Mouse (Mus musculus) hindbrain, embryonic 11.5 days (tissue): ENCODE results near the gene Spata17. TPM values are rescaled to one million over a fixed set of nuclear protein-coding genes. Genes with fewer than 3 reads are reported as not detected.

Source experiments
- ATAC-seq: fragments of 200-750 bp; cut with Nextera tagmentation; 2 replicates; pipeline ENCODE4 v1.8.0; 2017; ENCODE audit warnings: mild to moderate bottlenecking, moderate TSS enrichment, moderate library complexity; ENCODE audit not compliant: low FRiP score
- DNase-seq: peaks from one replicate; pipeline ENCODE4 v3.0.0-alpha.2; 2015; ENCODE audit warnings: low spot score
- H3K27ac ChIP-seq: fragments of 300-500 bp; sonication (generic); 2 replicates; pipeline ENCODE4 v1.5.1; 2014; ENCODE audit warnings: mild to moderate bottlenecking, low read depth, low read length
- H3K27me3 ChIP-seq: fragments of 300-500 bp; sonication (generic); 2 replicates; pipeline ENCODE4 v1.6.1; 2014; ENCODE audit warnings: mild to moderate bottlenecking, low read length, moderate library complexity, mixed read lengths; ENCODE audit not compliant: control insufficient read depth, insufficient read depth
- H3K36me3 ChIP-seq: fragments of 300-500 bp; sonication (generic); 2 replicates; pipeline ENCODE4 v1.6.1; 2014; ENCODE audit warnings: mild to moderate bottlenecking, low read length, moderate library complexity, mixed read lengths; ENCODE audit not compliant: control insufficient read depth, insufficient read depth
- H3K4me1 ChIP-seq: fragments of 300-500 bp; sonication (generic); replicated peaks from 2 replicates; pipeline ENCODE4 v1.6.1; 2014; ENCODE audit warnings: low read length, mixed read lengths; ENCODE audit not compliant: control insufficient read depth, insufficient read depth
- H3K4me2 ChIP-seq: fragments of 300-500 bp; sonication (generic); replicated peaks from 2 replicates; pipeline ENCODE4 v1.6.1; 2014; ENCODE audit warnings: mild to moderate bottlenecking, low read depth, low read length
- H3K4me3 ChIP-seq: fragments of 300-500 bp; sonication (generic); 2 replicates; pipeline ENCODE4 v1.5.1; 2014; ENCODE audit warnings: low read depth, low read length
- H3K9ac ChIP-seq: fragments of 300-500 bp; sonication (generic); 2 replicates; pipeline ENCODE4 v1.6.1; 2014; ENCODE audit warnings: low read depth, low read length
- H3K9me3 ChIP-seq: fragments of 300-500 bp; sonication (generic); 2 replicates; pipeline ENCODE4 v1.6.1; 2016; ENCODE audit warnings: low read length; ENCODE audit not compliant: control insufficient read depth
- WGBS: fragments of 180-500 bp; shearing (Covaris S2); extraction: QIAGEN DNeasy Blood & Tissue Kit; methylation state at CpG from one replicate; pipeline ENCODE4 v1.1.7; 2014; 5-methylcytosine and 5-hydroxymethylcytosine counted together
- polyA plus RNA-seq: library from polyadenylated mRNA; unstranded; fragments of >200 nt; fragmentation: Nextera tagmentation; extraction: Ambion mirVana; gene quantifications from 2 replicates; pipeline ENCODE4 v1.2.1, GENCODE M21; 2014

The Spata17 gene
- 1.6 and 2.1 TPM in 2 replicates for polyA plus RNA-seq

DNA sequence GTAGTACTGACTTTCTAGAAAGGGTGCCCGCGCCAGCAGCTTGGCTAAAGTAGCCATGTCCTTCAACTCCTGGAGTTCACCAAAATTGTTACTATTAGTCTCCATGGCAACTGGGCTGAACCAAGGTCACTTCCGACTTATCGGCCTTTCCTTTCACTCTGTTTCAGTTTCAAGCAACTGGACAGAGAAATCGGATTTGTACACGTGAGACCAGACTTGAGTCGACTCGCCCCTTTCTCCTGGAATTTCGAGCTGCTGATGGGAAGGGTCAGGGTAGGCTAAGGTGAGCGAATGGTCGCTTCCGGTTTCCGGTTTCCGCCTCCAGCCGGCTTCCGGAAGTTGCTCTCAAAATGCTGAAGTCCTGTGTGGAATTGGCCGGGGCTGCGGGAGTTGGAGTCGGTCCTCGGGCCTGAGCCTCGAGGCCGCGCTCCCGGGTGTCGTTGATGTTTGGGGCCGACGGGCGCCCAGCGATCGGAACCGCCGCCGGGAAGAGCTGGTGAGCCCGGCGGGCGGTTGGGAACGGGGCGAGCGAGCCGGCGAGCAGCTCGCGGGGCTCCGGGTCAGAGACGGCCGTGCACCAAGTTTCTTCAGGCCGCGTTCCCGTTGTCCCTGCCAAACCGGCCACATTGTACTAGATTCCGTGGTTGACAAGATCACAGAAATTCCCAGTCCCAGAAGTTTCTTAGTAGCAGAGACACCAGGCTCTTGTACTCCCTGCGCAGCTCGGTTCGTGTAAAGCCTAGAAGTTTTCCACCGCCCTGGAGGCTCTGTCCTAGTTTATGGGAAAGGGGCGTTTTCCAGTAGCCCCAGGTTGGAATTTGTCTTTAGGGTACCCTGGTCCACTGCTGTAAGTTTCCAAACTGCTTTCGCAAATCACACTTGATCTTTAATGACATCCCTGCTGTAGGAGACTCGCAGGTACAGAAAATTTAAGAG, at the start of gene Spata17, which contains the start of gene Gpatch2:
Gene Spata17, minus strand, starts transcription at position 285 of the 936 bp plus-strand sequence.
Gene Gpatch2, plus strand, starts transcription at position 328 of the 936 bp plus-strand sequence.
- peak within 1 kb of the TSS; percentile 83 for H3K9ac ChIP-seq
- DNase-seq = peak; percentile 91
- peak; percentile 93 for ATAC-seq
- WGBS = under 1% methylated on average over 58 of the region's 58 CpGs
- H3K27ac ChIP-seq = no peak within 1 kb of the TSS
- peak within 1 kb of the TSS; percentile 78 for H3K4me2 ChIP-seq
- no peaks in the 10 kb centered on the region for H3K27me3 ChIP-seq
- H3K4me1 ChIP-seq = no peaks in the 10 kb centered on the region
- peak within 1 kb of the TSS; percentile 81 for H3K4me3 ChIP-seq
- no peaks in the 10 kb centered on the region for H3K9me3 ChIP-seq
- H3K36me3 ChIP-seq = no peaks in the 10 kb centered on the region

DNA sequence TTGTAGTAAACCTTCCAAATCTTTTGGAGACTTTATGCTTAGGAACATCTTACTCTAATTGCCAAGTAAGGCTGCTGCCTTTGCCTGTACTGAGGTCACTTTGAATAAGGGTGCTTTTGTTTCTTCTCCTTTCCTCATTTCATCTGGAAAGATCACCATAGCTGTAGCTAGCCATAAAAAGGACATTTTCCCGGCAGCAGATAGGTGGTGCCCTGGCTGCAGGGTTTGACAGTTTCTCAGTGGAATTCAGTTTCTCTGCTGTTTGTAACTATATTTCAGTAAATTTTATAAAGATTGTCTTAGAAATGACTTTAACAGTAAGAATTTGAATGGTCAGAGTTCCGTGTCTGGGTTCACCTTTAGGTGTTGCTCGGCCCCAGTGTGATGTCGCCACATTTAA, 43.5 kb upstream of the Spata17 start:
- Histone ChIP-seq H3K4me3 (no peak overlapping the region), H3K9me3 (no peaks in the 10 kb centered on the region), H3K27me3 (no peaks in the 10 kb centered on the region), H3K27ac (no peak overlapping the region), H3K9ac (no peak overlapping the region), H3K36me3 (no peaks in the 10 kb centered on the region), H3K4me2 (no peak overlapping the region), H3K4me1 (no peaks in the 10 kb centered on the region)
- 79% methylated on average over 4 of the region's 4 CpGs for WGBS
- ATAC-seq (no peak), DNase-seq (no peak)

DNA sequence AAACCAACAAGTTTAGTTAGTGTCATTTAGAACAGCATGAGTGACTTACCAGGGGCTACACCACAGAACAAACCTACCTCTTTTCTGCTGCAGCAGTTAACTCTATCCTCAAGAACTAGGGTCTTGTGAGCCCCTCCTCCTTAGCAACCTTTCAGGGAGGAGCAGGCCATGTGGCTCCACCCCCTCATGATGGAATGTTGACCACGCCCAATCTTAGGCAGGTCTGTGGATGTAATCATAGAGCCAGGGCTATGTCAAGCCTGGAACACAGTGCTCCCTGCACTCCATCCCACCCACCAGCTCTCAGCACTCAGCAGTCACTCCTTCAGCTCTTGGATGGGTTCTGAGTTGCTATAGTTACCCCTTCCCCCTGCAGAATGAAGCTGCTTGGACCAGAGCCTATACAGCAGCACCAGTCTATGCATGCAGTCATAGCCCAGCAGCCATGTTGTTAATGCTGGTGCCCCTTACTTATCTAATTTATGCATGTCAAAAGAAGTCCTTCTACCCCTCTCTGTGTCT, 35.5 kb upstream of the Spata17 start:
- 100% methylated on average over 1 of the region's 1 CpGs for WGBS
- no peaks in the 10 kb centered on the region for H3K9me3 ChIP-seq
- no peaks in the 10 kb centered on the region for H3K4me1 ChIP-seq
- DNase-seq (no peak), ATAC-seq (no peak)
- no peak overlapping the region for H3K27ac ChIP-seq
- H3K27me3 ChIP-seq = no peaks in the 10 kb centered on the region
- H3K4me3 ChIP-seq = no peak overlapping the region
- H3K4me2 ChIP-seq = no peak overlapping the region
- no peaks in the 10 kb centered on the region for H3K36me3 ChIP-seq
- no peak overlapping the region for H3K9ac ChIP-seq

DNA sequence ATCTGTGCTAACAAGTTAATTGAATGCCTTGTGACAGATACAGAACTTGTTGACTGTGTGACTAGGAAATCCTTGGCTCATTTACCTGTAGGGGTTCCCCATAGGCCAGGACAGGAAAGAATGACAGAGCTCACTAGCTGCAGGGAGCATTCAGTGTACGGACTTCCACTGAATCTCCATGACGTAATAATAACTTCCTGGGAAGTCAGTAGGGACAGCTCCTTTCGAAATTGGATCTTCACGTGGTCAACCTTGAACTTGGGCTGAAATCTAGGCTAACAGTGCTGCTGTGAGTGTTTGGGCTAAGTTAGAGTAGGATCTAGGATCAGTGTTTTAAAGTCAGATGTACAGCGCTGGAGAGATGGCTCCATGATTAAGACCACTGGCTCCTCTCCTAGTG, 29.5 kb upstream of the Spata17 start:
- H3K4me2 ChIP-seq = no peak overlapping the region
- H3K4me1 ChIP-seq = no peaks in the 10 kb centered on the region
- no peaks in the 10 kb centered on the region for H3K27me3 ChIP-seq
- H3K9ac ChIP-seq = no peak overlapping the region
- no peaks in the 10 kb centered on the region for H3K36me3 ChIP-seq
- ATAC-seq (no peak), DNase-seq (no peak)
- 82% methylated on average over 5 of the region's 5 CpGs for WGBS
- no peaks in the 10 kb centered on the region for H3K9me3 ChIP-seq
- H3K27ac ChIP-seq = no peak overlapping the region
- H3K4me3 ChIP-seq = no peak overlapping the region

DNA sequence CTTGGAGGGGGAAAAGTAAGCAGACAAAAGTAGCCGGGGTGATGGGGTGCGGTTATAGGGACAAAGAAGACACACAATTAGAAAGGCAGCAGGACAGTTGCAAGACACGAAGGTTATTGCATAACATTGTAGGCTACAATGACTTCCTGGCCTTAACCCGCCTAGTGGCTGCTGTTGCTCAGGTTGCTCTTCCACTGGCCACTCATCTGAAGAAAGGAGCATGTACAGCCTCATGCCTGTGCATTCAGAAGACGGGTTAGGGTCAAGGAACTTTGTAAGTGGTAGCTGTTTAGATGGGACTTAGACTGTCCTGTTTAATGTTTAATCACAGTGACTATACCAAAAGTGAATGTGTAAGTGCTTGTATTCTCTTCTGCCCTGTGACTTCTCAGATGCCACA, 26.1 kb upstream of the Spata17 start:
- Histone ChIP-seq H3K9me3 (no peaks in the 10 kb centered on the region), H3K36me3 (no peaks in the 10 kb centered on the region), H3K27ac (no peak overlapping the region), H3K9ac (no peak overlapping the region), H3K4me1 (no peaks in the 10 kb centered on the region), H3K27me3 (no peaks in the 10 kb centered on the region), H3K4me3 (no peak overlapping the region), H3K4me2 (no peak overlapping the region)
- WGBS = 84% methylated on average over 5 of the region's 5 CpGs
- DNase-seq = no peak
- ATAC-seq = no peak

DNA sequence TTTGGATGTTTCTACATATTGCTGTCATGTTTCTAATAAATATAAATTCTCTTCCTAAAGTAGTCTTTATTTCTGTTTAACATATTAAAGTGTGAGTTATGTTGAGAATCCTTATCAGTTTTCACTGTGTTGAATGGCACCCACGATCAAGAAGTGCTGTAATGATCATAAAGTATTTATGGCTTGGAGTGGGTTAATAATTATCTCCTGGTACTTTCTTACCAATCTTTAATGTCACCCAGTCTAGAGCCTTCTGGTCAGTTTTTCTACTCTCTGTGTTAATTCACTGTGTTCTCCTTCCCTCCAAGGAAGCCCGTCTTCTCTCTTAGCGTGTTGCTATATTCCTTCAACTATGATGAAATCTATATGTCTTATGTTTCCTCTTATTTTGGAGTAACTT, 25.0 kb upstream of the Spata17 start:
- H3K4me1 ChIP-seq = no peaks in the 10 kb centered on the region
- H3K9me3 ChIP-seq = no peaks in the 10 kb centered on the region
- H3K36me3 ChIP-seq = no peaks in the 10 kb centered on the region
- 96% methylated on average over 3 of the region's 3 CpGs for WGBS
- H3K9ac ChIP-seq = no peak overlapping the region
- no peaks in the 10 kb centered on the region for H3K27me3 ChIP-seq
- DNase-seq (no peak), ATAC-seq (no peak)
- H3K4me3 ChIP-seq = no peak overlapping the region
- H3K4me2 ChIP-seq = no peak overlapping the region
- no peak overlapping the region for H3K27ac ChIP-seq

DNA sequence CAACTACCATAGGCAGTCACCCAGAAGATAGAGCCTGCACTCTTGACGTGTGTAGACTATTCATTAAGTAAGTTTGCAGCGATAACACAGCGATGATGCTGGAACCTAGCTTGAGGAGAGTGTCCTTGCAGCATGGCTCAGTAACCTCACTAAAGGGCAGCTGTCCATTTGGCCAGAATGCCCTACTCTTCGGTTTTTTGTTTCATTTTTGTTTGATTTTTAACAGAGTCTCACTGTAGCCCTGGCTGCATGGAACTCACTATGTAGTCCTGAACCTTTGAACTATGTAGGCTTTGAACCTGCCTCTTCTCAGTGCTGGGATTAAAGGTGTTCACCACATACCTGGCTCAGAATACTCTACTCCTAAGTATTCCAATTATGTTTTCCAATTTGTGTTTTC, 22.8 kb upstream of the Spata17 start:
- 95% methylated on average over 4 of the region's 4 CpGs for WGBS
- DNase-seq (no peak), ATAC-seq (no peak)
- no peaks in the 10 kb centered on the region for H3K36me3 ChIP-seq
- no peaks in the 10 kb centered on the region for H3K9me3 ChIP-seq
- no peak overlapping the region for H3K9ac ChIP-seq
- H3K27me3 ChIP-seq = no peaks in the 10 kb centered on the region
- H3K4me2 ChIP-seq = no peak overlapping the region
- H3K4me1 ChIP-seq = no peaks in the 10 kb centered on the region
- H3K4me3 ChIP-seq = no peak overlapping the region
- H3K27ac ChIP-seq = no peak overlapping the region

DNA sequence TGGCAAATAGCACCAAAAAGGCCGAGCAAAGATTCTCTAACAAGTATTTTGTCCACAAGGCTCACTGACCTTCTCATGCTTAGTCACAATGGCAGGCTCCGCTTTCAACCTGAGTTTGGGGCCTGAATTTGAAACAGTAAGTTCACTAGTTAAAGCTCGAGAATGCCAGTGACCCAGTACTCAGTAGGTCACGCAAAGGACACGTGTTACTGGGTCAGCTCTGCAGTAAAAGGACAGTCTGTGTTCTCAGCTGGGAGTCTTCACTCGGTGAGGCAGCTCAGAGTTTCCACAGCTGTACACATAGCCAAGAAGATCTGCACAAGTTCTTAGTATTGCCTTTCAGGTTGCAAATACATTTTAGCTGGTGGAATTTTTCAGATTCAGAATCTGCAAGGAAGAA, 21.0 kb upstream of the Spata17 start:
- DNase-seq (no peak), ATAC-seq (no peak)
- 67% methylated on average over 6 of the region's 6 CpGs for WGBS
- no peaks in the 10 kb centered on the region for H3K4me1 ChIP-seq
- H3K4me3 ChIP-seq = no peak overlapping the region
- no peaks in the 10 kb centered on the region for H3K36me3 ChIP-seq
- H3K27me3 ChIP-seq = no peaks in the 10 kb centered on the region
- no peak overlapping the region for H3K27ac ChIP-seq
- no peak overlapping the region for H3K4me2 ChIP-seq
- H3K9me3 ChIP-seq = no peaks in the 10 kb centered on the region
- no peak overlapping the region for H3K9ac ChIP-seq

DNA sequence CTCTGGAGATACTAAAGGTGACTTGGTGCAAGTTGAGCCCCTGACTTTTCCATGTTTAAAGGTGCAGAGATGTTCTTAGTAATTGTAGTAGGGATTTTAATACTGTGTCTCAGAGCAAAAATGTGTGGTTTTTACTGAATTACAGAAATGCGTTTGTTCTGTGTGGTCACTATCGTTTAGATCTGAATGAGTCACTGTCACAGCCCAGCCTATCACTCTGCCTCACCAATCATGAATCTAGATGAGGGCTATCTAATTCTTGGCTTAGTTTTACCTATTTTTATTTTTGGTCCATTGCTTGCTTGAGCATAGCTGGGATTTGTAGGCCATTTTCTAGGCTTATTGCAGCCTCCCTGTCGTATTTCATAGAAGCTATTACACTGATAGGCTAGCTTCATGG, 19.9 kb upstream of the Spata17 start:
- no peaks in the 10 kb centered on the region for H3K27me3 ChIP-seq
- H3K4me3 ChIP-seq = no peak overlapping the region
- no peak overlapping the region for H3K9ac ChIP-seq
- H3K4me2 ChIP-seq = no peak overlapping the region
- DNase-seq (no peak), ATAC-seq (no peak)
- H3K27ac ChIP-seq = no peak overlapping the region
- no peaks in the 10 kb centered on the region for H3K36me3 ChIP-seq
- WGBS = 92% methylated on average over 3 of the region's 3 CpGs
- no peaks in the 10 kb centered on the region for H3K4me1 ChIP-seq
- H3K9me3 ChIP-seq = no peaks in the 10 kb centered on the region
